Mouse (Mus musculus) MEL (cell line): Measurements from ENCODE around the gene Pcnx2. TPM values are rescaled to one million over a fixed set of nuclear protein-coding genes. Genes with fewer than 3 reads are reported as not detected.

Source experiments
- DNase-seq: peaks from one replicate; pipeline ENCODE4 v3.0.0; 2011; ENCODE audit warnings: low read depth, low spot score
- H3K27ac ChIP-seq: 2 replicates; pipeline ENCODE4 v1.5.1; 2012; ENCODE audit warnings: low read depth, mild to moderate bottlenecking, control low read depth, low read length, moderate library complexity; ENCODE audit not compliant: control insufficient read depth
- H3K27me3 ChIP-seq, 2 experiments: fragments of 150-350 bp in 1 of 2; sonication (generic) in 1 of 2; 2 replicates each; pipeline ENCODE4 v1.6.1; 2012; ENCODE audit warnings: low read length in 2 of 2, mild to moderate bottlenecking in 2 of 2, improper control_type of control experiment in 1 of 2, moderate library complexity in 1 of 2; ENCODE audit not compliant: insufficient read depth in 2 of 2, control insufficient read depth in 1 of 2
- H3K36me3 ChIP-seq, 2 experiments: 2 replicates each; pipeline ENCODE4 v1.6.1; 2012 to 2014; ENCODE audit warnings: low read length in 2 of 2, improper control_type of control experiment in 1 of 2, inconsistent platforms in 1 of 2, mild to moderate bottlenecking in 1 of 2; ENCODE audit not compliant: insufficient read depth in 2 of 2, control insufficient read depth in 1 of 2
- H3K4me1 ChIP-seq, 2 experiments: fragments of 150-350 bp in 1 of 2; sonication (generic) in 1 of 2; 2 replicates each; pipeline ENCODE4 v1.6.1; 2012; ENCODE audit warnings: low read length in 2 of 2, improper control_type of control experiment in 1 of 2, mild to moderate bottlenecking in 1 of 2; ENCODE audit not compliant: insufficient read depth in 2 of 2, control insufficient read depth in 1 of 2
- H3K4me3 ChIP-seq, 2 experiments: fragments of 150-350 bp in 1 of 2; sonication (generic) in 1 of 2; 2 replicates each; pipeline ENCODE4 v1.5.1; 2012; ENCODE audit warnings: low read depth in 2 of 2, low read length in 2 of 2, mild to moderate bottlenecking in 2 of 2, moderate library complexity in 2 of 2, control low read depth in 1 of 2, improper control_type of control experiment in 1 of 2; ENCODE audit not compliant: control insufficient read depth in 1 of 2, insufficient read depth in 1 of 2
- H3K79me2 ChIP-seq: 2 replicates; pipeline ENCODE4 v1.6.1; 2012; ENCODE audit warnings: mild to moderate bottlenecking, low read length, moderate library complexity; ENCODE audit not compliant: control insufficient read depth, poor library complexity, insufficient read depth
- H3K9ac ChIP-seq: 2 replicates; pipeline ENCODE4 v1.6.1; 2012; ENCODE audit warnings: low read depth, mild to moderate bottlenecking, control low read depth, low read length, moderate library complexity; ENCODE audit not compliant: control insufficient read depth, poor library complexity, severe bottlenecking
- H3K9me3 ChIP-seq: fragments of 150-350 bp; sonication (generic); replicated peaks from 2 replicates; pipeline ENCODE4 v1.6.1; 2012; ENCODE audit warnings: mild to moderate bottlenecking, low read length, improper control_type of control experiment, moderate library complexity; ENCODE audit not compliant: insufficient read depth
- BHLHE40 ChIP-seq: IDR thresholded peaks from 2 replicates; pipeline ENCODE4 v1.6.1; 2012; ENCODE audit warnings: low read depth, mild to moderate bottlenecking, inconsistent platforms, low read length, improper control_type of control experiment, borderline replicate concordance
- CHD1 ChIP-seq: IDR thresholded peaks from 2 replicates; pipeline ENCODE4 v1.6.1; 2012; ENCODE audit warnings: low read depth, mild to moderate bottlenecking, inconsistent platforms, low read length, improper control_type of control experiment
- CHD2 ChIP-seq: IDR thresholded peaks from 2 replicates; pipeline ENCODE4 v1.6.1; 2011; ENCODE audit warnings: low read length, improper control_type of control experiment
- CTCF ChIP-seq, 3 experiments: IDR thresholded peaks in 2 of 3; conservative IDR thresholded peaks in 1 of 3; 2 replicates each; pipeline ENCODE4 v1.5.1; 2011 to 2012; ENCODE audit warnings: low read length in 3 of 3, low read depth in 2 of 3, mild to moderate bottlenecking in 2 of 3, improper control_type of control experiment in 1 of 3, inconsistent platforms in 1 of 3, mixed read lengths in 1 of 3, moderate library complexity in 1 of 3; ENCODE audit not compliant: control insufficient read depth in 1 of 3, insufficient read depth in 1 of 3, poor library complexity in 1 of 3, severe bottlenecking in 1 of 3
- E2F4 ChIP-seq: IDR thresholded peaks from 2 replicates; pipeline ENCODE4 v1.6.1; 2011; ENCODE audit warnings: low read depth, low read length, improper control_type of control experiment, borderline replicate concordance
- EP300 ChIP-seq, 2 experiments: IDR thresholded peaks; 2 replicates each; pipeline ENCODE4 v1.6.1; 2011; ENCODE audit warnings: improper control_type of control experiment in 2 of 2, low read length in 2 of 2, low read depth in 1 of 2, mild to moderate bottlenecking in 1 of 2
- ETS1 ChIP-seq: IDR thresholded peaks from 2 replicates; pipeline ENCODE4 v1.6.1; 2012; ENCODE audit warnings: low read depth, mild to moderate bottlenecking, inconsistent platforms, low read length, improper control_type of control experiment, moderate library complexity
- GABPA ChIP-seq: IDR thresholded peaks from 2 replicates; pipeline ENCODE4 v1.6.1; 2012; ENCODE audit warnings: low read depth, mild to moderate bottlenecking, inconsistent platforms, low read length, improper control_type of control experiment, moderate library complexity
- GATA1 ChIP-seq: IDR thresholded peaks from 2 replicates; pipeline ENCODE4 v1.6.1; 2011; ENCODE audit warnings: low read depth, low read length, improper control_type of control experiment
- HCFC1 ChIP-seq: IDR thresholded peaks from 2 replicates; pipeline ENCODE4 v1.6.1; 2012; ENCODE audit warnings: low read depth, mild to moderate bottlenecking, inconsistent platforms, low read length, improper control_type of control experiment, moderate library complexity
- JUND ChIP-seq: IDR thresholded peaks from 2 replicates; pipeline ENCODE4 v1.6.1; 2011; ENCODE audit warnings: low read depth, mild to moderate bottlenecking, improper control_type of control experiment, low read length
- KAT2A ChIP-seq: conservative IDR thresholded peaks from 2 replicates; pipeline ENCODE4 v1.6.1; 2012; ENCODE audit warnings: low read depth, low read length, improper control_type of control experiment, inconsistent platforms
- MAFK ChIP-seq: IDR thresholded peaks from 2 replicates; pipeline ENCODE4 v1.6.1; 2011; ENCODE audit warnings: low read depth, mild to moderate bottlenecking, low read length, improper control_type of control experiment, borderline replicate concordance
- MAX ChIP-seq: IDR thresholded peaks from 2 replicates; pipeline ENCODE4 v1.6.1; 2011; ENCODE audit warnings: low read length, improper control_type of control experiment
- MAZ ChIP-seq: IDR thresholded peaks from 2 replicates; pipeline ENCODE4 v1.6.1; 2012; ENCODE audit warnings: low read depth, mild to moderate bottlenecking, inconsistent platforms, low read length, improper control_type of control experiment
- MEF2A ChIP-seq: IDR thresholded peaks from 2 replicates; pipeline ENCODE4 v1.6.1; 2014; ENCODE audit warnings: low read depth, mild to moderate bottlenecking, inconsistent platforms, low read length, improper control_type of control experiment; ENCODE audit not compliant: poor library complexity, insufficient replicate concordance, severe bottlenecking; ENCODE audit errors: extremely low read depth
- MXI1 ChIP-seq: IDR thresholded peaks from 2 replicates; pipeline ENCODE4 v1.6.1; 2011; ENCODE audit warnings: mild to moderate bottlenecking, low read depth, low read length, improper control_type of control experiment
- MYB ChIP-seq: IDR thresholded peaks from 2 replicates; pipeline ENCODE4 v1.6.1; 2011; ENCODE audit warnings: mild to moderate bottlenecking, low read depth, low read length, improper control_type of control experiment
- MYC ChIP-seq: IDR thresholded peaks from 2 replicates; pipeline ENCODE4 v1.6.1; 2011; ENCODE audit warnings: low read depth, mild to moderate bottlenecking, low read length, improper control_type of control experiment, moderate library complexity
- NELFE ChIP-seq: IDR thresholded peaks from 2 replicates; pipeline ENCODE4 v1.6.1; 2011; ENCODE audit warnings: low read depth, low read length, improper control_type of control experiment
- NRF1 ChIP-seq: IDR thresholded peaks from 2 replicates; pipeline ENCODE4 v1.6.1; 2014; ENCODE audit warnings: low read depth, mild to moderate bottlenecking, inconsistent platforms, low read length, improper control_type of control experiment, moderate library complexity; ENCODE audit not compliant: poor library complexity, insufficient read depth, severe bottlenecking
- POLR2A ChIP-seq, 2 experiments: IDR thresholded peaks; 2 replicates each; pipeline ENCODE4 v1.6.1; 2011 to 2012; ENCODE audit warnings: low read length in 2 of 2, mild to moderate bottlenecking in 2 of 2, control low read depth in 1 of 2, improper control_type of control experiment in 1 of 2, low read depth in 1 of 2, moderate library complexity in 1 of 2; ENCODE audit not compliant: control insufficient read depth in 1 of 2, insufficient read depth in 1 of 2, poor library complexity in 1 of 2
- POLR2AphosphoS2 ChIP-seq: IDR thresholded peaks from 2 replicates; pipeline ENCODE4 v1.6.1; 2011; ENCODE audit warnings: low read length, improper control_type of control experiment
- POLR2AphosphoS5 ChIP-seq: IDR thresholded peaks from 2 replicates; pipeline ENCODE4 v1.6.1; 2012; ENCODE audit warnings: low read depth, borderline replicate concordance, mild to moderate bottlenecking, inconsistent platforms, low read length, moderate library complexity, mixed read lengths
- RAD21 ChIP-seq: IDR thresholded peaks from 2 replicates; pipeline ENCODE4 v1.6.1; 2011; ENCODE audit warnings: mild to moderate bottlenecking, low read depth, low read length, improper control_type of control experiment
- RCOR1 ChIP-seq: IDR thresholded peaks from 2 replicates; pipeline ENCODE4 v1.6.1; 2012; ENCODE audit warnings: low read depth, mild to moderate bottlenecking, inconsistent platforms, low read length, improper control_type of control experiment
- SIN3A ChIP-seq: IDR thresholded peaks from 2 replicates; pipeline ENCODE4 v1.6.1; 2012; ENCODE audit warnings: low read length, improper control_type of control experiment, inconsistent platforms
- SMC3 ChIP-seq: IDR thresholded peaks from 2 replicates; pipeline ENCODE4 v1.6.1; 2011; ENCODE audit warnings: low read depth, low read length, improper control_type of control experiment
- TAL1 ChIP-seq: IDR thresholded peaks from 2 replicates; pipeline ENCODE4 v1.6.1; 2012; ENCODE audit warnings: mild to moderate bottlenecking, inconsistent platforms, low read length, moderate library complexity, mixed read lengths
- TCF12 ChIP-seq: IDR thresholded peaks from 2 replicates; pipeline ENCODE4 v1.6.1; 2014; ENCODE audit warnings: low read depth, mild to moderate bottlenecking, inconsistent platforms, low read length, improper control_type of control experiment, moderate library complexity
- UBTF ChIP-seq: IDR thresholded peaks from 2 replicates; pipeline ENCODE4 v1.6.1; 2012; ENCODE audit warnings: low read depth, mild to moderate bottlenecking, inconsistent platforms, low read length, improper control_type of control experiment, moderate library complexity, borderline replicate concordance; ENCODE audit not compliant: insufficient read depth
- USF2 ChIP-seq, 2 experiments: IDR thresholded peaks; 2 replicates each; pipeline ENCODE4 v1.6.1; 2011 to 2012; ENCODE audit warnings: improper control_type of control experiment in 2 of 2, low read length in 2 of 2, borderline replicate concordance in 1 of 2, inconsistent platforms in 1 of 2, low read depth in 1 of 2, mild to moderate bottlenecking in 1 of 2; ENCODE audit not compliant: insufficient read depth in 1 of 2
- ZC3H11A ChIP-seq: IDR thresholded peaks from 2 replicates; pipeline ENCODE4 v1.6.1; 2012; ENCODE audit warnings: low read depth, mild to moderate bottlenecking, inconsistent platforms, low read length, improper control_type of control experiment
- ZKSCAN1 ChIP-seq: IDR thresholded peaks from 2 replicates; pipeline ENCODE4 v1.6.1; 2012; ENCODE audit warnings: low read depth, mild to moderate bottlenecking, inconsistent platforms, low read length, improper control_type of control experiment, moderate library complexity
- ZNF384 ChIP-seq: IDR thresholded peaks from 2 replicates; pipeline ENCODE4 v1.6.1; 2012; ENCODE audit warnings: low read depth, mild to moderate bottlenecking, inconsistent platforms, low read length, improper control_type of control experiment
- polyA plus RNA-seq, 2 experiments: library from polyadenylated mRNA; stranded (reverse) in 1 of 2; unstranded in 1 of 2; fragments of >175 nt in 1 of 2; fragments of >200 nt in 1 of 2; gene quantifications; 2 replicates each; pipeline versions ENCODE4 v1.2.1 to v1.2.4; 2012; ENCODE audit warnings: low replicate concordance in 2 of 2, low read depth in 1 of 2; ENCODE audit not compliant: insufficient read length in 2 of 2, insufficient read depth in 1 of 2, missing spikeins in 1 of 2
- total RNA-seq: library from RNA; depleted of rRNA; stranded (reverse); fragments of 300-350 nt; gene quantifications from 2 replicates; pipeline ENCODE4 v1.2.3, GENCODE M21; 2012

The Pcnx2 gene
- total and polyA plus RNA-seq, 3 experiments: 0.04 TPM; not detected in 2

- no peaks in the 10 kb centered on the region for H3K27me3 ChIP-seq
- H3K4me1 ChIP-seq: peaks cover 7% of the 10 kb centered on the region in 2 experiments; a peak in 2 of 4 replicates
- peak; percentile 13; the same call in 1 of the 2 replicates for TF ChIP-seq TAL1
- TF ChIP-seq POLR2AphosphoS5: no peak
- TF ChIP-seq POLR2A (IDR thresholded peaks at IDR 0.05; ENCODE audit: control insufficient read depth in 1 of 2, insufficient read depth in 1 of 2, low read depth in 1 of 2, low read length in 2 of 2, poor library complexity in 1 of 2): no peak
- no peak for TF ChIP-seq MYC
- TF ChIP-seq NELFE: no peak
- TF ChIP-seq MAX: no peak
- TF ChIP-seq GABPA: no peak
- no peak for TF ChIP-seq UBTF
- TF ChIP-seq SIN3A: no peak
- no peak for TF ChIP-seq E2F4
- TF ChIP-seq HCFC1: no peak
- TF ChIP-seq ZKSCAN1: no peak
- TF ChIP-seq TCF12: peak; percentile 40; the same call in 1 of the 2 replicates
- TF ChIP-seq MXI1: no peak
- no peak for TF ChIP-seq CHD1
- no peak for TF ChIP-seq CTCF (IDR thresholded peaks at IDR 0.05 in 2 of 3, conservative IDR thresholded peaks at IDR 0.05 in 1 of 3; ENCODE audit: control insufficient read depth in 1 of 3, insufficient read depth in 1 of 3, low read depth in 2 of 3, low read length in 3 of 3, poor library complexity in 1 of 3, severe bottlenecking in 1 of 3)
- TF ChIP-seq RAD21: no peak
- TF ChIP-seq USF2 (IDR thresholded peaks at IDR 0.05; ENCODE audit: borderline replicate concordance in 1 of 2, insufficient read depth in 1 of 2, low read depth in 1 of 2, low read length in 2 of 2): no peak
- TF ChIP-seq ETS1: no peak
- TF ChIP-seq EP300 (IDR thresholded peaks at IDR 0.05; ENCODE audit: low read depth in 1 of 2, low read length in 2 of 2): peak in 1 of 2 experiments; percentile 72; a peak in 2 of 4 replicates
- TF ChIP-seq KAT2A: no peak
- TF ChIP-seq MYB: no peak
- TF ChIP-seq BHLHE40: no peak
- TF ChIP-seq NRF1: no peak
- no peak for TF ChIP-seq ZC3H11A
- TF ChIP-seq MEF2A: no peak
- TF ChIP-seq JUND: no peak
- no peak for TF ChIP-seq SMC3
- TF ChIP-seq RCOR1: no peak; the same call in 1 of the 2 replicates
- no peak for TF ChIP-seq POLR2AphosphoS2
- no peak for TF ChIP-seq ZNF384
- no peak for TF ChIP-seq CHD2
- TF ChIP-seq GATA1: peak; percentile 38; the same call in 1 of the 2 replicates
- TF ChIP-seq MAZ: no peak
- no peak for TF ChIP-seq MAFK
- TF ChIP-seq, all 39 proteins: peak for 4
- Histone ChIP-seq H3K4me3 (no peak overlapping the region), H3K79me2 (no peaks in the 10 kb centered on the region), H3K9me3 (no peaks in the 10 kb centered on the region), H3K27ac (no peak overlapping the region; the same call in 1 of the 2 replicates), H3K36me3 (no peaks in the 10 kb centered on the region; a peak in 1 of 4 replicates), H3K9ac (no peak overlapping the region)
- DNase-seq: peak; percentile 48
Measured at GRCm38 (mm10) chr8:125902521-125902920, 4.4 kb upstream of the Pcnx2 start.
